Mouse (Mus musculus): Measurements from ENCODE around the gene Dennd5b. TPM values are rescaled to one million over a fixed set of nuclear protein-coding genes. Genes with fewer than 3 reads are reported as not detected.

Gene Dennd5b
- polyA plus RNA-seq, 2 experiments: 2.3 to 3.1 TPM

DNA sequence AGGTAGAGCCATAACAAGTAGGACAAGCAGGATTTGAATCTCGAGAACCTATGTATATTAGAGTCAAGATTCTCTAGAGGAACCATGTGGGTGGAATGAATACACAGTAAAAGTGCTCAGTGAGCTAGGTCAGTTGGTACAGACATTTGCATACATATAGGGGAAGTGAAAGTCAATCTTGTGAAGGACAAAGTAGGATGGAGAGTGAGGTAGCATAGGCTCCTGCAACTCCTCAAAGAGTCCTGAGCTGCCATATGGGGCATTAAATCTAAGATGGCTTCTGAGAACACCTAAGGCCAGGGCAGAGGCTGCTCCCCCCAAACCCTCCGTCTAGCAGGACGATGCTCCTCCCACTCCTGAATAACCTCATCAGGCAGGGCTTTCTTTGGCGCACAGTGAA, 115.5 kb downstream of the Dennd5b start:
- Histone ChIP-seq H3K27me3 (ENCODE audit: control insufficient read depth, insufficient read depth, low read length) (no peaks in the 10 kb centered on the region), H3K4me1 (replicated peaks; ENCODE audit: control insufficient read depth in 2 of 2, insufficient read depth in 2 of 2, low read length in 1 of 2) (no peaks in the 10 kb centered on the region), H3K9me3 (ENCODE audit: control insufficient read depth, low read length) (no peaks in the 10 kb centered on the region), H3K27ac (no peak overlapping the region), H3K4me2 (ENCODE audit: low read depth) (no peak overlapping the region), H3K9ac (replicated peaks) (no peak overlapping the region), H3K4me3 (ENCODE audit: insufficient read depth in 1 of 2, low read depth in 2 of 2, low read length in 2 of 2) (no peak overlapping the region), H3K36me3 (replicated peaks; ENCODE audit: control insufficient read depth, insufficient read depth, low read depth) (no peaks in the 10 kb centered on the region)
- TF ChIP-seq CTCF (IDR thresholded peaks at IDR 0.05; ENCODE audit: low read depth) (no peak), EP300 (IDR thresholded peaks at IDR 0.05; ENCODE audit: low read depth) (no peak)
- no peak for DNase-seq (ENCODE audit: low read depth in 3 of 3, low spot score in 3 of 3)
- WGBS (ENCODE audit: insufficient replicate concordance): 58% methylated on average over 4 of the region's 4 CpGs
- no peak; the same call in 1 of the 2 replicates for ATAC-seq (ENCODE audit: insufficient read depth)

DNA sequence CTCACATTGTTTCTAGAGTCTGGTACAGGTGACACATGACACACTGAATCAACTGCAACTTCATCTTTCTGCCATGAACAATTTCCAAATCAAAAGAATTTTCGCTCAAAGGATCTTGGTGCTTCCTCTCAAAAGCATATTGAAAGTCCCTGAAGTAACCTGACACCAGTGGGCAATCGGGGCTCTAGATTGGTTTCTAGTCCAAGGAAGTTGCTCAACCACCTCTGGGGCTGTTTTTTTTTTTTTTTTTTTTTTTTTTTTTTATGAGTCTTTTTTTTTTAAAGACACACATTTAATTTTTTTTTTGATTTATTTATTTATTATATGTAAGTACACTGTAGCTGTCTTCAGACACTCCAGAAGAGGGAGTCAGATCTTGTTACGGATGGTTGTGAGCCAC, 121.0 kb downstream of the Dennd5b start:
- H3K9me3 ChIP-seq (ENCODE audit: control insufficient read depth, low read length): no peaks in the 10 kb centered on the region
- no peak overlapping the region for H3K4me3 ChIP-seq (ENCODE audit: insufficient read depth in 1 of 2, low read depth in 2 of 2, low read length in 2 of 2)
- ATAC-seq (ENCODE audit: insufficient read depth): no peak
- H3K4me2 ChIP-seq (ENCODE audit: low read depth): no peak overlapping the region
- TF ChIP-seq EP300 (IDR thresholded peaks at IDR 0.05; ENCODE audit: low read depth): no peak
- TF ChIP-seq CTCF (IDR thresholded peaks at IDR 0.05; ENCODE audit: low read depth): no peak
- H3K4me1 ChIP-seq (replicated peaks; ENCODE audit: control insufficient read depth in 2 of 2, insufficient read depth in 2 of 2, low read length in 1 of 2): no peaks in the 10 kb centered on the region
- no peak overlapping the region for H3K27ac ChIP-seq
- H3K9ac ChIP-seq (replicated peaks): no peak overlapping the region
- no peaks in the 10 kb centered on the region for H3K27me3 ChIP-seq (ENCODE audit: control insufficient read depth, insufficient read depth, low read length)
- no peak for DNase-seq (ENCODE audit: low read depth in 3 of 3, low spot score in 3 of 3)
- H3K36me3 ChIP-seq (replicated peaks; ENCODE audit: control insufficient read depth, insufficient read depth, low read depth): no peaks in the 10 kb centered on the region
- WGBS (ENCODE audit: insufficient replicate concordance): 35% methylated on average over 2 of the region's 3 CpGs

DNA sequence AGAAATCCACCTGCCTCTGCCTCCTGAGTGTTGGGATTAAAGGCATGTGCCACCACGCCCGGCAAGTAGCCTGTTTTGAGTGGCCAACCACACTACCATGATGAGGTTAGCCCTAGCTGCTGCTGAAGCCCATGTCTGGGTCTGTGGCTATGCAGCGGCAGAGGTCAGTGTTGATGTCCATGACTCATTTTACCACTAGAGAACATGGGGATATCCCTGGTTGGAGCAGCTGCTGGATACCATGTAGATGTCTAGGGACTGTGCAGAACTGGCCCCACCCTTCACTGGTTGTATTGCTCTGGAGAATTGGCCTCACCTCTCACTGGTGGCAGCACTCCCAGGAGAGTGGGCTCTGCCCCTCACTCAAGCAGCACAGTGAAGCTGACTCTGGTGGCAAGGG, 126.4 kb downstream of the Dennd5b start:
- Histone ChIP-seq H3K36me3 (replicated peaks; ENCODE audit: control insufficient read depth, insufficient read depth, low read depth) (no peaks in the 10 kb centered on the region), H3K4me1 (replicated peaks; ENCODE audit: control insufficient read depth in 2 of 2, insufficient read depth in 2 of 2, low read length in 1 of 2) (peaks cover 0 to 7% of the 10 kb centered on the region in 2 experiments; a peak in 1 of 4 replicates), H3K9me3 (ENCODE audit: control insufficient read depth, low read length) (no peaks in the 10 kb centered on the region), H3K9ac (replicated peaks) (no peak overlapping the region), H3K4me3 (ENCODE audit: insufficient read depth in 1 of 2, low read depth in 2 of 2, low read length in 2 of 2) (no peak overlapping the region), H3K27ac (no peak overlapping the region), H3K27me3 (ENCODE audit: control insufficient read depth, insufficient read depth, low read length) (no peaks in the 10 kb centered on the region), H3K4me2 (ENCODE audit: low read depth) (no peak overlapping the region)
- ATAC-seq (ENCODE audit: insufficient read depth) (no peak), DNase-seq (ENCODE audit: low read depth in 3 of 3, low spot score in 3 of 3) (no peak)
- no peak for TF ChIP-seq CTCF (IDR thresholded peaks at IDR 0.05; ENCODE audit: low read depth)
- no peak for TF ChIP-seq EP300 (IDR thresholded peaks at IDR 0.05; ENCODE audit: low read depth)
- 63% methylated on average over 3 of the region's 3 CpGs for WGBS (ENCODE audit: insufficient replicate concordance)

DNA sequence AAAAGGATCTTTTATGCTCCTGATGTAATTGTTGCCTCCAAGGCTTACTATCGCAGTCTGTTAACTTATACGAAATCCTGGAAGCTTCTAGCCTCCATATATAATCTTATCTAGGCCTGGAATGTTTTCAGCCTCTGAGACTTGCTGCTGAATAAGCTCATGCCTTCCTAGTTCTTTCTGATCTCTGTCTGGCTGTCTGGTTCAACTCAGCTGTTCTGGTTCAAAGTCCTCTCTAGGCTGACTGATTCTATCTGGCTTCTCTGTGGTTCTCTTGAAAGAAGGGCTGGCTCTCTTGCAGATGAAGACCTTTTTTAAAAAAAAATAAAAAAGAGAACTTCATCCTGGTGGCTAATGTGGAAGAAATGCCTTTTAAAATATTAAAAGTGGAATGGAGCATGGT, 128.6 kb downstream of the Dennd5b start:
- 57% methylated on average over 2 of the region's 2 CpGs for WGBS (ENCODE audit: insufficient replicate concordance)
- no peaks in the 10 kb centered on the region for H3K27me3 ChIP-seq (ENCODE audit: control insufficient read depth, insufficient read depth, low read length)
- ATAC-seq (ENCODE audit: insufficient read depth): no peak
- TF ChIP-seq CTCF (IDR thresholded peaks at IDR 0.05; ENCODE audit: low read depth) (no peak), EP300 (IDR thresholded peaks at IDR 0.05; ENCODE audit: low read depth) (no peak)
- H3K4me3 ChIP-seq (ENCODE audit: insufficient read depth in 1 of 2, low read depth in 2 of 2, low read length in 2 of 2): no peak overlapping the region
- no peak for DNase-seq (ENCODE audit: low read depth in 3 of 3, low spot score in 3 of 3)
- H3K9me3 ChIP-seq (ENCODE audit: control insufficient read depth, low read length): no peaks in the 10 kb centered on the region
- no peak overlapping the region for H3K4me2 ChIP-seq (ENCODE audit: low read depth)
- H3K4me1 ChIP-seq (replicated peaks; ENCODE audit: control insufficient read depth in 2 of 2, insufficient read depth in 2 of 2, low read length in 1 of 2): peaks cover 0 to 7% of the 10 kb centered on the region in 2 experiments; a peak in 1 of 4 replicates
- no peak overlapping the region for H3K27ac ChIP-seq
- H3K9ac ChIP-seq (replicated peaks): no peak overlapping the region
- H3K36me3 ChIP-seq (replicated peaks; ENCODE audit: control insufficient read depth, insufficient read depth, low read depth): no peaks in the 10 kb centered on the region

DNA sequence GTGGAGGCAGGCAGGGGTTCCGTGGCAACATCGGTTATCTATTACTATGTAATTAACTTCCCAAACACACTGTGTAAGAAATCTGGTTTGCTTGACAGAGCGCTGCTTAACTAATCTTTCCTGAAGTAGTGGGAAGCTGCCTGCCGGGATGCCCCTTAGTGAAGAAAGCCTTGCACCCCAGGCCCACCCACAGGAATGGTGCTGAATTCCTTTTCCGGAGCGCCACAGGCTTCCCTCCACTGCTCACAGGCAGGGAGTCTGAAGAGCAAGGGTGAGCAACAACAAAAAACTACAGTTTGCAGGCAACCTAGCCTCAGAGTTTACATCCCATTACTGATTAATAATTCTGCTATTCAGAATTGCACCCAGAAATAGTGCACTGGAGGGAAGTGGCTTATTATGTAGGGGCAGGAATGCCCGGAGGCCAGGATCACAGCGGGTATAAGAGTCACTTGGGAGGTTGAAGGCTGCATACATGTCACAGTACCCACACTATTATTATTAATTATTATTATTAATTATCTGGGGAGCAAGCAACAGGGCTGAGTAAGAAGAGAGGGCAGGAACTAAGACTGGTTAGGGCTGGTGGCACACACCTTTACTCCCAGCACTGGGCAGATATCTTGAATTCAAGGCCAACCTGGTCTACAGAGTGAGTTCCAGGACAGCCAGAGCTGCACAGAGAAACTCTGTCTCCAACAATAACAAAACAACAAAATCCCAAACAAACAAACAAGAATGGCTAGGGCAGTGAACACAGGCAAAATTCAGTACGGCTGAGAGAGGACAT, 129.2 kb downstream of the Dennd5b start:
- Histone ChIP-seq H3K4me1 (replicated peaks; ENCODE audit: control insufficient read depth in 2 of 2, insufficient read depth in 2 of 2, low read length in 1 of 2) (peaks cover 0 to 7% of the 10 kb centered on the region in 2 experiments; a peak in 1 of 4 replicates), H3K36me3 (replicated peaks; ENCODE audit: control insufficient read depth, insufficient read depth, low read depth) (no peaks in the 10 kb centered on the region), H3K4me3 (ENCODE audit: insufficient read depth in 1 of 2, low read depth in 2 of 2, low read length in 2 of 2) (no peak overlapping the region), H3K27me3 (ENCODE audit: control insufficient read depth, insufficient read depth, low read length) (no peaks in the 10 kb centered on the region), H3K27ac (no peak overlapping the region), H3K9ac (replicated peaks) (no peak overlapping the region), H3K9me3 (ENCODE audit: control insufficient read depth, low read length) (no peaks in the 10 kb centered on the region), H3K4me2 (ENCODE audit: low read depth) (no peak overlapping the region)
- TF ChIP-seq CTCF (IDR thresholded peaks at IDR 0.05; ENCODE audit: low read depth) (no peak), EP300 (IDR thresholded peaks at IDR 0.05; ENCODE audit: low read depth) (no peak)
- no peak for DNase-seq (ENCODE audit: low read depth in 3 of 3, low spot score in 3 of 3)
- ATAC-seq (ENCODE audit: insufficient read depth): no peak
- 43% methylated on average over 9 of the region's 9 CpGs for WGBS (ENCODE audit: insufficient replicate concordance)

Data from liver, embryonic 14.5 days (tissue).